Mouse (Mus musculus): Measurements from ENCODE around the gene Olfr347.

Gene Olfr347

DNA sequence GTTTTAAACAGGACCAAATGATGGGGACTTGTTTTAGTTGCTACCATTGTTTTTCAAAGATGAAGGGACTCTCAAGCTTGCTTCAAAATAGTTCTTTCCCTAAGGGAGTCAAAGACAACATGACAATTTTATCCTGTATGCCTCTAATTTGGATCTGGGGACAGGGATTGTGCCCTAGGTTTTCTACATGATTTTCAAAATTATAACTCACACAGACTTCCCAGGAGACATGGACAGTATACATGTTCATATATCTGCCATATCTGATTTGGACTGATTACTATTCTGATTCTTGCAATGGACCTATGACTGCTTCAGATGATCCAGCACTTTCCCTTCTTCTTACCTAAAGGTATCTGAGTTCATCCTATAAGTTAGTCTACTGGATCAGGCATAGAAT, at the start of gene Olfr347:
Gene Olfr347, plus strand, starts transcription at position 301 of the 400 bp plus-strand sequence.
- ATAC-seq (ENCODE audit: low TSS enrichment): no peak

DNA sequence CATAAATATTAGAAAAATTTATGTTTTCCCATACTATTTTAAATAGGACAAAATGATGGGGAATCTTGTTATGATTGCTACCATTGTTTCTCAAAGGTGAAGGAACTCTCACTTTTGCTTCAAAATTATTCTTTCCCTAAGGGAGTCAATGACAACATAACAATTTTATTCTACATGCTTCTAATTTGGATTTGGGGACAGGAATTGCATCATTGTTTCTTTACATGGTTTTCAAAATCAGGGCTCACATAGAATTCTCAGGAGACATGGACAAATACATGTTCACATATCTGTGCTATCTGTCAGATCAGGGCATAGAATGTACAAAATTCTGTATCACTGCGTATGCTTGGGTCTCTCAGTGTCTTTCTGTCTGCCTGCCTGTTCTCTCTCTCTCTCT, 46.2 kb upstream of the Olfr347 start, which contains the start of gene Olfr346:
Gene Olfr346, plus strand, starts transcription at position 301 of the 400 bp plus-strand sequence.
- ATAC-seq (ENCODE audit: low TSS enrichment): no peak

DNA sequence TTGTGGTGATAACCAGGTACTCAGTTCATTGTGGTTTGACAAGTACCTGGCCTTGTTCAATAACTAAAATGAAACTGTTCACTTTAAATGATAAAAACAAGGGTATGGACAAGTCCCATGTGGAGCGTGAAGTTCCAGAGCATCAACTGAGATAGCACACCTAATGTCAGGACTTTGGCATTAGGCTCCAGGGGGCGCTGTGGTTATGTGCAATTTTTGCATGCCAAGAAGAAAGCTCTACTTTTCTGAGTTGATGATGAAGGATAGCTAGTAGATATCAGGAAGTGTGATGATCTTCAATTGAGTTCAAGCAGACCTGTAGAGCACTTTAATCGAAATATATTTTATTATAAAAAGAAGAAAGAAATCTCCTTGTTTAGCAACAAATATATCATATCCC, 4.5 kb downstream of the Olfr347 start:
- no peak for ATAC-seq (ENCODE audit: low TSS enrichment)

DNA sequence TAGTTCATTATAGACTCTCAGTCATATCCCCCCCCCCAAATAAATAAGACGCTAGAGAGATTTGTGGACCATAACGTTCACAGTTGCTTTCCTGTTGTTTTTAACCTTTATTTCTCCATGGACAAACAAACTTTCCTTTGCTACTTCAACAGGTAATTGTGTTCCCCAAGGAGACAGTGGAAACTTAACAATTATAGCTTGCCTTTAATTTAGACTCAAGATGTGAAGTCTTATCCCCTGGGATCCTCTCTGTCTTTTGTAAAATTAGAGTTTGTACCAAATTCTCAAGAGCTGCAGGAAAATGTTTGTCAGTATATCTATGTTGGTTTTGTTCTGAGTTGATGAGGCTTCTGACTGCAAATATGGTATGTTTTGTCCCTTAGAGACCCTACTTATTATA, 52.3 kb downstream of the Olfr347 start, which contains the start of gene Olfr348:
Gene Olfr348, plus strand, starts transcription at position 301 of the 400 bp plus-strand sequence.
- no peak for ATAC-seq (ENCODE audit: low TSS enrichment)
